Mouse (Mus musculus) fibroblast of lung, adult 2 months (primary cell): Measurements from ENCODE around the gene Adora2b.
"Not testable (repeated sequence)": the region's sequence is repeated elsewhere in the genome, so short reads cannot be mapped to it uniquely, and the experiment has no call there.

ENCODE experiments used
- DNase-seq: peaks from one replicate; pipeline ENCODE4 v3.0.0-alpha.2; 2011; ENCODE audit warnings: low read depth

The Adora2b gene

GRCm38 (mm10) chr11:62264018-62264417 is 15.2 kb downstream of the Adora2b start:
- no peak for DNase-seq

- DNase-seq = no peak
Observed at GRCm38 (mm10) chr11:62265642-62266041, 16.9 kb downstream of the Adora2b start.

GRCm38 (mm10) chr11:62266466-62267214 is 17.9 kb downstream of the Adora2b start:
- no peak for DNase-seq

- no peak for DNase-seq
Observed at GRCm38 (mm10) chr11:62268381-62268780, 19.6 kb downstream of the Adora2b start.

GRCm38 (mm10) chr11:62269097-62269496 is 20.3 kb downstream of the Adora2b start:
- DNase-seq = no peak

GRCm38 (mm10) chr11:62270851-62271250 is 22.1 kb downstream of the Adora2b start:
- DNase-seq = no peak

GRCm38 (mm10) chr11:62277086-62277485 is 28.3 kb downstream of the Adora2b start:
- DNase-seq = no peak

- no peak for DNase-seq
Observed at GRCm38 (mm10) chr11:62278027-62278426, 29.2 kb downstream of the Adora2b start.

GRCm38 (mm10) chr11:62280675-62281600 is 32.2 kb downstream of the Adora2b start, which contains the start of the genes Zswim7 and Ttc19:
Zswim7 (minus strand) TSS chr11:62281375.
Ttc19 (plus strand) TSS chr11:62281473.
- DNase-seq = peak; percentile 69

GRCm38 (mm10) chr11:62281601-62281997 is 32.8 kb downstream of the Adora2b start:
- DNase-seq = no peak

- not testable (repeated sequence) for DNase-seq
Observed at GRCm38 (mm10) chr11:62284020-62284419, 35.2 kb downstream of the Adora2b start.

- no peak for DNase-seq
Observed at GRCm38 (mm10) chr11:62285020-62285419, 36.2 kb downstream of the Adora2b start.

GRCm38 (mm10) chr11:62287700-62288099 is 38.9 kb downstream of the Adora2b start:
- no peak for DNase-seq

- DNase-seq = peak; percentile 49
Observed at GRCm38 (mm10) chr11:62294121-62294520, 45.3 kb downstream of the Adora2b start.

GRCm38 (mm10) chr11:62298883-62299282 is 50.1 kb downstream of the Adora2b start:
- DNase-seq = no peak

GRCm38 (mm10) chr11:62305866-62306265 is 57.1 kb downstream of the Adora2b start:
- DNase-seq = peak; percentile 79

GRCm38 (mm10) chr11:62309296-62309695 is 60.5 kb downstream of the Adora2b start:
- DNase-seq = peak; percentile 34

GRCm38 (mm10) chr11:62314984-62315383 is 66.2 kb downstream of the Adora2b start:
- no peak for DNase-seq
